Mouse (Mus musculus) stomach, postnatal 0 days (tissue): ENCODE measurements around the gene Hoxc4.

Experiments used
- CTCF ChIP-seq: IDR thresholded peaks from 2 replicates; pipeline ENCODE4 v1.5.1; 2016; ENCODE audit warnings: antibody characterized with exemption, low read depth, mild to moderate bottlenecking, moderate library complexity
- EP300 ChIP-seq: optimal IDR thresholded peaks from 2 replicates; pipeline ENCODE3; 2016; ENCODE audit warnings: antibody characterized with exemption

DNA sequence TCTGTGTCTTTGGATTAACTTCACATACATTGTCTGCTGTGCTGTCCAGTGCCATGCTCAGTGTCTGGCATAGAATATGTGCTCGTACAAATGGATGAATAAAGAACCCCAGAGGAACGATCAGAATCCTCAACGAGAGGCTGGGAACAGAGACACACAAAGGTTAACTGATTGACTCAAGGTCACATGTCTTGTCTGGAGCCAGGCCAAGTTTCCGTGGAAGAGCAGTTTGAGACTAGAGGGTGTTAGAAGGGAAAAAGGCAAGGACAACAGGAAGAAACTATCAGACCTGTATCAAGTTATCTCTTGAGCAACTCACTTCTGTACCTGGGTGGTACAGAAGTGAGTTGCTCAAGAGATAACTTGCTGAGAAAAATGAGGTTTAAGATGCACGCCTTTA, 52.5 kb downstream of the Hoxc4 start:
- TF ChIP-seq CTCF (no peak), EP300 (no peak)
